Mouse (Mus musculus) urinary bladder, postnatal 0 days (tissue): ENCODE results near the gene Tcta. TPM values are rescaled to one million over a fixed set of nuclear protein-coding genes. Genes with fewer than 3 reads are reported as not detected.

ENCODE experiments used
- polyA plus RNA-seq: library from polyadenylated mRNA; unstranded; fragments of >200 nt; fragmentation: Nextera tagmentation; extraction: Ambion mirVana; gene quantifications from 2 replicates; pipeline ENCODE4 v1.2.1, GENCODE M21; 2015

The Tcta gene
- polyA plus RNA-seq, result 67.6 and 71.3 TPM in 2 replicates

GRCm38 (mm10) chr9:108305629-108306520, at the start of gene Tcta, which contains the start of gene Rhoa:
Gene Tcta, minus strand, starts transcription at chr9:108306160.
Gene Rhoa, plus strand, starts transcription at chr9:108306129.

GRCm38 (mm10) chr9:108347540-108348289, 41.8 kb upstream of the Tcta start, which contains the start of gene Usp4:
Gene Usp4, plus strand, starts transcription at chr9:108347853.

DNA sequence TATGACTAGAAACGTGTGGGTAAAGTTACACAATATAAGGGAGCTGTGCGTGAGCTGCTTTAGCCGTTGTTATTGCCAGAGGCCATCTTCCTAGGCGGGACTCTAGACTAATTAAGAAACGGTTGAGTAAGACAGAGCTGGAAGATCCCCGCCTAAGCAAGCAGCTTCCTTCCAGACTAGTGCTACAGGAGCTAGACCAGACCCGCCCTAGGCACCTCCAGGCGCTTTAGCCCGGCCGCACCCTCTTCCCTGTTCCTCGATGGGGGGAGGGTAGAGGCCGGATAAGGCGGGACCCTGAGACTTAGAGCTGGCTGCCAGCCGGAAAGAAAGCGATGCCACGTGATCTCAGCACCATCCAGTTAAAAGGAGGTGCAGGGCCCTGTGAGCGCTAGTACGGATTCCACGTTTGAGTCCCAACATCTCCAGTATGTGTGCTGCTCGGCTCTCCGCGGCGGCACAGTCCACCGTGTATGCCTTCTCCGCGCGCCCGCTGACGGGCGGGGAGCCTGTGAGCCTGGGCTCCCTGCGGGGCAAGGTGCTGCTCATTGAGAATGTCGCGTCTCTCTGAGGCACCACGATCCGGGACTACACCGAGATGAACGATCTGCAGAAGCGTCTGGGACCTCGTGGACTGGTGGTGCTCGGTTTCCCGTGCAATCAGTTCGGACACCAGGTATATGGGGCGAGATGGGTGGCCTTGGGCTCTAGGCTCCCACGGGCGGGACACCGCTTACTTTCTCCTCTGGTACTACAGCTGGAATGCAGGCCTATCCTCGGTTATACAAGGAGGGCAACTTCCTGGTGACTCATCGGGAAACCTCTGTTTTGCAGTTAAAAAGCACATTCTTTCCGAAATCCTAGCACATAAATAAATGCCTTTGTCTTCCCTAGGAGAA, 33.2 kb upstream of the Tcta start, which contains the start of gene Gpx1:
Gene Gpx1, plus strand, starts transcription at position 18 of the 896 bp plus-strand sequence.

DNA sequence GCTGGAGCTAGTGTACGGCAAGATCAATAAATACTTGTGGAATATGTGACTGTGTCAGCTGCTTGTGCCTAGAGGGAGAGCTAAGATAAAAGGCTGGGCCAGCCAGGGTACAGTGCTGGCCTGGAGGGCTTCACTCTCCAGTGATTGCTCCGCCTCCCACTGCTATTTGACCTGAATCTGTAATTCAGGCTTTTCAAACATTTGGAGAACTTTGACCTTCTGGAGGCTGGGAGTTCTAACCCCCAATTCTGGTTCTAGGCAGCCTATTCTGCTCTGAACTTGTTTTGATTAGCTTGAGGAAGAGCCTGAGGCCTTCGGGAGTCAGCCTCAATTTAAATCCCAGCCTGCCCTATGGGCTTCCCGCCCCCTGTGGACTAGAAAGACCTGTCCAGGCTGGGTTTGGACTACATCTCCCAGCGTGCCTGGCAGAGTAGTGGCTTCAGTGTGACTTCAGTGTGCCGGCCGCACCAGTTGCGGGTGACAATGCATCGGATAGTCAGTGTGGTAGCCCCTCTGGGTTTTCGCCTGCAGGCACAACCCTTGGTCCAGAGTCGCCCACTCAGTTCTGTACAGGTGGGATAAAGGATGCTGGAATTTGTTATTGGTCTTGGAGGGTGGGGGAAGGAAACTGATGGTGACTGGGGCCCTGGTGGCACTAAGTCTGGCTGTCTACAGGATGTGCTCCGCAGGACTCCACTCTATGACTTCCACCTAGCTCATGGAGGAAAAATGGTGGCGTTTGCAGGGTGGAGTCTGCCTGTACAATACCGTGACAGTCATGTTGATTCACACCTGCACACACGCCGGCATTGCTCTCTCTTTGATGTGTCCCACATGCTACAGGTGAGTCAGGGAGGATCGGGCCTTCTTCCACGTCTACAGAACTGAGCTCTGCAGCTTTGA, 9.3 kb downstream of the Tcta start, which contains the start of gene Amt:
Gene Amt, plus strand, starts transcription at position 401 of the 903 bp plus-strand sequence.

GRCm38 (mm10) chr9:108290016-108290750, 15.8 kb downstream of the Tcta start, which contains the start of gene Nicn1:
Gene Nicn1, plus strand, starts transcription at chr9:108290429.

DNA sequence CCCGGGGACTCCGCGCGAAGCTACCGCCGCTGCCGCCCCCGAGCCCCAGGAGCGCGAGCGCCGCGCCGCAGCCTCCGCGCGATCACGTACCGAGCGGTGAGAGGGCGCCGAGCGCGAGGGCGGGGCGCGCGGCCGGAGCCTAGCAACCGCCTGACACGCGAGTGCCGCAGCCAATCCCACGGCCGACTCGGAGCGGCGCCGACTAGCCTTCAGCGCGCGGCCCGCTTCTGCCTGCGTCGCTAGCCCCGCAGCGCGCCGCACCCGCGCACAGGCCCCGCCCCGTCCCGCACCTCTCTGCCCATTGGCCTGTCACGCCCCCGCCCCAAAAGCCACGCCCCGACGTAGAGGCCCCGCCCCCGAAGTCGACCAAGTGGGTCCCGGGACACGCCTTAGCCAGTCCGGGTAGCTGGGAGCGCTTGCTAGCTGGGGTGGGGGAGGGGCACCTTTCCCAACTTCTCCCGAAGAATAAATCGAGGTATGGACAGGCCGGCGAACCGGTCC, 42.2 kb downstream of the Tcta start, which contains the start of gene Dag1:
Gene Dag1, minus strand, starts transcription at position 269 of the 501 bp plus-strand sequence.

Other genes with a start within 250 kb of the Tcta start
- 0.93 and 1.1 TPM in 2 replicates for gene Mst1, start 225.7 kb downstream of the Tcta start, polyA plus RNA-seq
- gene Rnf123, start 222.8 kb downstream of the Tcta start, polyA plus RNA-seq, result 19.7 and 24.9 TPM in 2 replicates
- gene Apeh, start 211.6 kb downstream of the Tcta start, polyA plus RNA-seq, result 36.0 and 39.2 TPM in 2 replicates
- gene Bsn, start 115.8 kb downstream of the Tcta start, polyA plus RNA-seq, result 0.39 and 0.42 TPM in 2 replicates
- 81.3 and 103 TPM in 2 replicates for gene Dag1, start 42.2 kb downstream of the Tcta start, polyA plus RNA-seq
- 37.6 and 38.5 TPM in 2 replicates for gene Nicn1, start 15.7 kb downstream of the Tcta start, polyA plus RNA-seq
- 14.0 and 15.7 TPM in 2 replicates for gene Amt, start 9.3 kb downstream of the Tcta start, polyA plus RNA-seq
- 420 and 517 TPM in 2 replicates for gene Rhoa, start within 50 bp of the Tcta start, polyA plus RNA-seq
- 814 and 969 TPM in 2 replicates for gene Gpx1, start 32.7 kb upstream of the Tcta start, polyA plus RNA-seq
- 58.2 and 60.8 TPM in 2 replicates for gene Usp4, start 41.7 kb upstream of the Tcta start, polyA plus RNA-seq
- 0.11 and 0.19 TPM in 2 replicates for gene 1700102P08Rik, start 86.6 kb upstream of the Tcta start, polyA plus RNA-seq
- gene Ccdc36, start 122.3 kb upstream of the Tcta start, polyA plus RNA-seq, result 0.29 and 0.34 TPM in 2 replicates
- gene BC048562, start 130.3 kb upstream of the Tcta start, polyA plus RNA-seq, result not detected in 2 replicates
- gene Ccdc71, start 154.4 kb upstream of the Tcta start, polyA plus RNA-seq, result 34.8 and 36.1 TPM in 2 replicates
- gene Klhdc8b, start 155.4 kb upstream of the Tcta start, polyA plus RNA-seq, result 33.7 and 35.9 TPM in 2 replicates
- 44.4 and 47.7 TPM in 2 replicates for gene Lamb2, start 173.6 kb upstream of the Tcta start, polyA plus RNA-seq
- 32.0 and 32.9 TPM in 2 replicates for gene Usp19, start 184.4 kb upstream of the Tcta start, polyA plus RNA-seq
- 67.1 and 72.1 TPM in 2 replicates for gene Qars, start 201.5 kb upstream of the Tcta start, polyA plus RNA-seq
- 61.3 and 67.2 TPM in 2 replicates for gene Qrich1, start 210.6 kb upstream of the Tcta start, polyA plus RNA-seq